Mouse (Mus musculus): ENCODE results near the gene Rhobtb1.

DNA sequence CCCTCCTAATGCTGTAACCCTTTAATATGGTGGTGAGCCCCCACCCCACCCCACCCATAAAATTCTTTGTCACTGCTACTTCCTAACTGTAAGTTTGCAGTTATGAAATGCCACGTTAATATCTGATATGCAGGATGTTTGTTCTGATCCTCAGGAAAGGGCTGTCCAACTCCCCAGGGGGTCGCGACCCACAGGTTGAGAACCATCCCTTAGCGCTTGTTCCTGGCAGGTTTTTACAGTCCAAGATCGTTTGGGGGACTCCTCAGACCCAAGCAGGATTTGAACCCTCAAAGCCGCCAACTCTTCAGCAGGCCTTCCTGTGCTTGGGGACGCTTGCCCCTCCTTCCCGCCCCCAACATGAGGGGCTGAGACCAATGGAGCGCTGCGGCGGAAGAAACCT, 185.0 kb downstream of the Rhobtb1 start:
- TF ChIP-seq EP300 (IDR thresholded peaks at IDR 0.05; ENCODE audit: low read depth) = no peak
- TF ChIP-seq CTCF (IDR thresholded peaks at IDR 0.05; ENCODE audit: low read depth) = no peak
